Mouse (Mus musculus) adrenal gland, postnatal 25 days (tissue): Measurements from ENCODE around the gene Klhl26. TPM values are rescaled to one million over a fixed set of nuclear protein-coding genes. Genes with fewer than 3 reads are reported as not detected.

Source experiments
- DNase-seq: peaks from one replicate; pipeline ENCODE4 v3.0.0; 2021; ENCODE audit warnings: mixed read lengths
- total RNA-seq: library from RNA; stranded (reverse); gene quantifications from 2 replicates; pipeline ENCODE4 v1.2.3, GENCODE M21; 2021

Gene Klhl26
- total RNA-seq, 1 experiment from 2014 or later, result 24.9 TPM

GRCm38 (mm10) chr8:70477269-70477982 lies 658 bp upstream of the Klhl26 start:
- DNase-seq, result no peak

GRCm38 (mm10) chr8:70471856-70472255 lies 4.9 kb downstream of the Klhl26 start:
- no peak for DNase-seq

GRCm38 (mm10) chr8:70469938-70470337 lies 6.8 kb downstream of the Klhl26 start:
- no peak for DNase-seq

GRCm38 (mm10) chr8:70469295-70469916 lies 7.4 kb downstream of the Klhl26 start:
- no peak for DNase-seq

- DNase-seq, result no peak
Observed at GRCm38 (mm10) chr8:70468733-70469132, 8.0 kb downstream of the Klhl26 start.

- no peak for DNase-seq
Observed at GRCm38 (mm10) chr8:70467907-70468306, 8.9 kb downstream of the Klhl26 start.

- no peak for DNase-seq
Observed at GRCm38 (mm10) chr8:70467229-70467725, 9.5 kb downstream of the Klhl26 start.

- no peak for DNase-seq
Observed at GRCm38 (mm10) chr8:70466771-70467170, 10.0 kb downstream of the Klhl26 start.

GRCm38 (mm10) chr8:70466305-70466704 lies 10.5 kb downstream of the Klhl26 start:
- no peak for DNase-seq

GRCm38 (mm10) chr8:70465701-70466100 lies 11.1 kb downstream of the Klhl26 start:
- no peak for DNase-seq

- DNase-seq, result no peak
Observed at GRCm38 (mm10) chr8:70464162-70464561, 12.6 kb downstream of the Klhl26 start.

- no peak for DNase-seq
Observed at GRCm38 (mm10) chr8:70463306-70463705, 13.5 kb downstream of the Klhl26 start.

- DNase-seq, result no peak
Observed at GRCm38 (mm10) chr8:70462516-70462813, 14.3 kb downstream of the Klhl26 start.

- peak; percentile 73 for DNase-seq
Observed at GRCm38 (mm10) chr8:70461765-70462515, 14.8 kb downstream of the Klhl26 start.

- no peak for DNase-seq
Observed at GRCm38 (mm10) chr8:70460606-70461005, 16.2 kb downstream of the Klhl26 start.

- no peak for DNase-seq
Observed at GRCm38 (mm10) chr8:70460199-70460598, 16.6 kb downstream of the Klhl26 start.

- DNase-seq, result no peak
Observed at GRCm38 (mm10) chr8:70459636-70460035, 17.1 kb downstream of the Klhl26 start.

- no peak for DNase-seq
Observed at GRCm38 (mm10) chr8:70458462-70458861, 18.3 kb downstream of the Klhl26 start.

- no peak for DNase-seq
Observed at GRCm38 (mm10) chr8:70457882-70458281, 18.9 kb downstream of the Klhl26 start.

GRCm38 (mm10) chr8:70456996-70457395 lies 19.8 kb downstream of the Klhl26 start:
- DNase-seq, result peak; percentile 60

- DNase-seq, result no peak
Observed at GRCm38 (mm10) chr8:70453852-70454251, 22.9 kb downstream of the Klhl26 start.

GRCm38 (mm10) chr8:70452196-70452966 lies 24.4 kb downstream of the Klhl26 start:
- no peak for DNase-seq
